Mouse (Mus musculus): ENCODE results near the gene Plbd1.

The Plbd1 gene

DNA sequence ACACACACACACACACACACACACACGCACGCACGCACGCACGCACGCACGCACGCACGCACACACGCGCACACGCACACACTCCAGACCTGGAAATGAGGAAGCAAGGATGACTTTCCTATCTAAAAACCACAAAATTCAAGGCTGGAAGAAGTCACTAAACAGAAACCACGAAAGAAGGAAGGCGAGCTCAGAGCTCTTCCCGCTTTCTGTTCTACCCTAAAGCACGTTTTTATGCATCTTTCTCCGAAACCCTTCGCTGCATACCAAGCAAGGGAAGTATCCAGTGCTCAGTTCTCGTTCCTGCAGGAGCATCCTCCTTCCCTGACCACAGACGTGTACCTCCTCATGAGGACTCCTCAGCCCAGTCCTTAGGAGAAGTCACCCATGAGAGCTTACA lies 7.3 kb downstream of the Plbd1 start:
- ATAC-seq (ENCODE audit: insufficient number of reproducible peaks, low FRiP score, low TSS enrichment) = no peak

DNA sequence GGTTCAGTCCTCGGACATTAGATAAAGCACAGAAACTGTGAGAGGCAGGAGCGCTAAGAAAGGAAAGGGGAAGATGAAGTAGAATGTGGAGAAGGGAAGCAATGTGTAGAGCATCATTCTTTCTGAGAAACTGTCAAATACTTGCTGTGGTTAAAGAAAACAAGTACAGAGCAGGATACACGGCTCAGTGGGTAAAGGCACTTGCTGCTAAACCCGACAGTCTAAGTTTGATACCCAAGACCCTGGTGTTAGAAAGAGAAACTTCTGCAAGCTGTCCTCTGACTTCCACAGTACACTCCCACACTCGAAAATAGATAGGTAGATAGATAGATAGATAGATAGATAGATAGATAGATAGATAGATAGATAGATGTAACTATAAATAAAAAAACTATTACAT lies 8.4 kb downstream of the Plbd1 start:
- ATAC-seq (ENCODE audit: insufficient number of reproducible peaks, low FRiP score, low TSS enrichment) = no peak

DNA sequence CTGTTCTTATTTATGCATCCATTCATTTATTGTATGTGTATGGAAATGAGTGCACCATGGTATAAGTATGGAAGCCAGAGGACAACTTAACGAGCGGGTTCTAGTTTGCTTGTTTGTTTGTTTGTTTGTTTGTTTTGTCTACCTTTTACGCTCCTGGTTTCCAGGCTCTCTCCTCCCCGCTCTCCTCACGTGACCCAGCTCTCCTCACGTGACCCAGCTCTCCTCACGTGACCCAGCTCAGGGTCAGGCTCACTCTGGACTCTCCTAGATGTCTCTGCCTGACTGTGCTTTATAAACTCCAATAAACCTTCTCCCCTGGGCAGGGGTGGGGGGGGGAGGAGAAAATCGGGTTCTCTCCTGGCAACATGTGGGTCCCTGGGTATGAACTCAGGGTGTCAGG lies 11.1 kb downstream of the Plbd1 start:
- no peak for ATAC-seq (ENCODE audit: insufficient number of reproducible peaks, low FRiP score, low TSS enrichment)

DNA sequence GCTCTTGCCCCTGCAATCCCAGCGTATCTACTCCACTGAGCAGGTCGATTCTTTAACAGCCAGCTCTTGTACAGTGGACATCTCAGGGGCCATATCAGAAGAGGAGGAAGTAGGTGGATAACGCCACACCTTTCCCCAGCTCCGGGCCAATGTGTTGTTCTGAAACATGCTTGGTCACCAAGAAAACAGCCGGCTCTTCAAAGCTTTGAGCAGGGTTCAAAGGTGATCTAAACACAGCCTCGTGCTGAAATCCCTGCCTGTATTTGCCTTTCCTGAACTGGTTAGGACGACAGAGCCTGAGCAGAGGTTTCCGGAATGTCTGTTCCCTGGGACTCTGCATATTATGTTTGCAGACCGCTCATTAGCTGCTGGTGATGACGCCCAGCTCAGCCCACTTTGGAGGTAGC lies 14.3 kb downstream of the Plbd1 start:
- ATAC-seq (ENCODE audit: insufficient number of reproducible peaks, low FRiP score, low TSS enrichment) = no peak

DNA sequence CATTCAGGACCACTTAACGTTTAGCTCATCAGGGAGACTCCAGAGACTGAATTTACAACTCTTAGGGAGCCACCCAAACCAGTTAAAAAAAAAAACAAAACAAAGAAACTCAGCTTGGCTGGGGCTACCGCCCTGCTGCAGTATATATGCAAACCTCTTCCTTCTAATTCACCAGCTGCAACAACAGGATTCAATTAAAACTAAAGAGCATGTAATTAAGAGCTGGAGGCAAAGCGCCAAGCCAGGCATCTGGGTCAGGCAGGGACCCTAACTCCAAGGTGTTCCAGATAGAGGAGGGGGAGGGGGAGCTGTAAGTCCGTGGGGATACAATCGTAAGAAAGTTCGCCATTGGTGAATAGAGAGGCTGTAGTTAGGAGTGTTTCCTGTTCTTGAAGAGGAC lies 15.5 kb downstream of the Plbd1 start:
- no peak for ATAC-seq (ENCODE audit: insufficient number of reproducible peaks, low FRiP score, low TSS enrichment)

DNA sequence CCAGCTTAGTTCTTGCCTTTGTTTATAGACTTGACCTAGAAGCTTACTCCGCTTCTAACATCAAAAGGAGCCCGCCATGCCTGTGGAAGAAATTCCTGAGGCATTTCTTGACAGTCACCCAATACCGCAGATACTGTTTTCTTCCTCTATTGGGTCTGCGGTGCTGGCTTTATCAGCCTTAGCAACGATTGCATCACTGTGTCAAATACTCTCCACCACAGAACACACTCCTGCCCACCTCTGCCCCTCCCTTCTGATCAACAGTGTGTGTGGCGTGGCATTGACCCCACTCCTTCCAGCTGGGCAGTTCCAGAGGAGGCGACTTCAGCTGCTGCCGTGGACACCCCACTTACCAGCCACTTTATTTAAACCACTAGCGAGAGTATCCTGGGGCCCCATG lies 16.0 kb downstream of the Plbd1 start:
- no peak for ATAC-seq (ENCODE audit: insufficient number of reproducible peaks, low FRiP score, low TSS enrichment)

DNA sequence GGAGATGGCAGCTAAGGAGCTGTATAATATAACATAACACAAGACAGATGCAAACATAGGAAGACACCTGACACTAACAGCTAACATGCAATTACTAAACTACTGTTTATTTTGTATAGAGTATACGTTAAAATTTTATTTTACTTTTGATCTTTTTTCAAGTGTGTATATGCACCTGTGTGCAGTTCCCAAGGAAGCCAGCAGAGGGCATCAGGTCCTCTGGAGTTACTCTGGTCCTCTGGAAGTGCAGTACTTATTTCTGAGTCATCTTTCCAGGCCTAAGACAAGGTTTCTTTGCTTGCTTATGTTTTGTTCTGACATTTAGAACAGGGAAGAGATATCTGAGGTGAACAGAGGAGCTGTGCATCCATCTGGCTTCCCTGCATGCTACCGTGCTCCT lies 17.6 kb downstream of the Plbd1 start:
- ATAC-seq (ENCODE audit: insufficient number of reproducible peaks, low FRiP score, low TSS enrichment) = no peak

DNA sequence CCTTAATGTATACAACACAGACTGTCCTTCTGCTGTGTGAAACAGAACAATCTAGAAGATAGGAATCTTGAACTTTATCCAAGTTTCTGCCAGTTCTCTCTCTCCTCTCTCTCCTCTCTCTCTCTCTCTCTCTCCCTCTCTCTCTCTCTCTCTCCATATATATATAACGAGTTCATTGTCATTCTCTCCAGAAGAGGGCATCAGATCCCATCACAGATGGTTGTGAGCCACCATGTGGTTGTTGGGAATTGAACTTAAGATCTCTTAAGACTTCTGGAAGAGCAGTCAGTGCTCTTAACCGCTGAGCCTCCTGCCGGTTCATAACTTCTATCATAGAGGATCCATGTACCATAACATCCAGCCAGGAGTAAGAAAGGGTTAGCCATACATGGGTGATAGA lies 26.7 kb downstream of the Plbd1 start:
- no peak for ATAC-seq (ENCODE audit: insufficient number of reproducible peaks, low FRiP score, low TSS enrichment)

DNA sequence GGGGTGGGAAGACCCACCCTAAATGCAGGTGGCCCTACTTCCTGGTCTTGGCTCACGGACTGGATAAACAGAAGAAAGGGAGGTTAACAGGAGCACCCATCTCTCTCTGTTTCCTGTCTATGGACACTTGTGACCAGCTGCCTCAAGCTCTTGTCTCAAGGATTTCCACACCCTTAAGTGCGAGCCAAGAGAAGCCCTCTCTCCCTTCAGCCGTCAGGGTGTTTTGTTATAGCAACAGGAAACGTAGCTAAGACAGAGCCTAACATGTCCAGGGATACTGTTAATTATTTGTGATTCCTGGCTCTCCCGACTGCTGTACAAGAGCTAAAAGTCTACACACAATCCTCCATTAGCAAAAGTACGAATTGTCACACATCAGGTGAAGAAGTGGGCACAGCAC lies 28.0 kb downstream of the Plbd1 start:
- ATAC-seq (ENCODE audit: insufficient number of reproducible peaks, low FRiP score, low TSS enrichment) = no peak

DNA sequence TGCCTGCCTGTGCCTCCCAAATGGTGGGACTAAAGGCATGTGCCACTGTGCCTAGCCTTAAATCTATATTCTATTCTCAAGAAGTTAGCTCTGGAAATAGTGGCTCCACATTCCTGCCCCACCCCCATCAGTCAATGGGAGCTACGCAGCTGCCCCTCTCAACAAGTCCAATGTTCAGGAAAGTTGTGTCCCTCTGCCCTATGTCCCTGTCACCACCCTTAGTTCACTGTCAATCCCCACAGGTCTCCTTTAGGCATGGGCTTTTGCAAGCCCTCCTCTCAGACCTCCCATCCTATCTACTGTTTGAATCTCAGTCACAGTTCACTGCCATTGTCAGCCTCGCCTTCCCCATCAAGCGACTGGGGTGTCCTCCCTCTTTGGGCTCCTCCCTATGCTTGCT lies 28.6 kb downstream of the Plbd1 start:
- ATAC-seq (ENCODE audit: insufficient number of reproducible peaks, low FRiP score, low TSS enrichment) = no peak

DNA sequence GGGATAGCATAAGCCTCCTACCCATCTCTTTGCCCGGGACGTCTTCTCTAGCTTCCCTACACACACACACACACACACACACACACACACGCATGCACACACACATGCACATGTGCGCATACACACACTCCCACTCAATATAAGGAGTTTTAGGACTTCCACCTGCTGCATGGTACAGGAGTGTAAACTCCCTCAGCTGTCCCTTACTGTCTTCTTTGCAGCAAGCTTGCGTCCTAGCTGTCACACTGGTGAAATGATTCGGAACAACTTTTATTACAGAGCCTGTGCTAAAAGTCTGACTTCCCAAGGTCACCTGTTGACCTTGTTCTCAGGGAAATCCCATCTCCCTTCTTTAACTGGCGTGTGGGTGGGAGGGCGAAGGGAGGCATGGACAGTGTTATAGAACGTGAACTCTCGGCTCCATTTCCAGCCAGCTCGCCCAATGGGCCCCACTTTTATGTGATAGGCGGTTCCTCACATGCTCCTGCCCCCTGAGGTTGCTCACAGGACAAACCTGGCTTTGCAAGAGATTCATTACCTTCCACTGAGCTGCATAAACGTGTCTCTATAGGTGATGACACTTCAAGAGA lies 29.7 kb downstream of the Plbd1 start:
- no peak for ATAC-seq (ENCODE audit: insufficient number of reproducible peaks, low FRiP score, low TSS enrichment)

DNA sequence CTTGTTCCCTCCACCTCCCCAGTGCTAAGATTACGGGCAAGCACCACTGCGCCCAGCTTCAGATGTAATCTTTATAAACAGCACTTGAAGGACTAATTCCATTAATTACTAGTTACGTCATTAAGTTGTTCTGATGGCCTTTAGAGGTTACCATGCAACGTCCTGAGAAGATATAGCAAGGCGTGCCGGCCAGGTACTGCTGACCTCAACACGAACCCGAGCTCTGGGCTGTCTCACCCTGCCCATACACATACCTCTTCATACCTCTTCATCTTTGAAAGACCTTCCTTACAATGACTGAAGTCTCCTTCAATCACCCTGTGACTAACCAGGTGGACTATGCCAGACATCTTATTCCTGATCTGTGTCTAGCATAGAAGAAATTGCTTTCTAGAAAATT lies 30.2 kb downstream of the Plbd1 start:
- no peak for ATAC-seq (ENCODE audit: insufficient number of reproducible peaks, low FRiP score, low TSS enrichment)

DNA sequence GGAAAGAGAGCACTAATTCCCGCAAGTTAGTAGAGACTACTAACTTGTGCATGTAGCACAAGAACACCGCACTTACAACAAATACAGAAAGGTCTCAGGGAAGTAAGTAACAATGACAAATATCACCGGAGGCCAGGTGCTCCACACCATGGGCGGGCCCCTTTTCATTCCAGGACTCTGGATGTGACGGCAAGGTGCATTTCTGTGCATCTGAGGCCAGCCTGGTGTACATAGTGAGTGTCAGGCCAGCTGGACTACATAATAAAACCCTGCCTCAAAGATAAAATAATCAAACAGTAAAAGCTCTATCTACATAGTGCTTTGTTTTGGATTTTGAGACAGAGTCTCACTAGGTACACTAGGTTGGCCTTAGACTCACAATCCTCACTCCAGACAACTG lies 32.1 kb downstream of the Plbd1 start:
- no peak for ATAC-seq (ENCODE audit: insufficient number of reproducible peaks, low FRiP score, low TSS enrichment)

DNA sequence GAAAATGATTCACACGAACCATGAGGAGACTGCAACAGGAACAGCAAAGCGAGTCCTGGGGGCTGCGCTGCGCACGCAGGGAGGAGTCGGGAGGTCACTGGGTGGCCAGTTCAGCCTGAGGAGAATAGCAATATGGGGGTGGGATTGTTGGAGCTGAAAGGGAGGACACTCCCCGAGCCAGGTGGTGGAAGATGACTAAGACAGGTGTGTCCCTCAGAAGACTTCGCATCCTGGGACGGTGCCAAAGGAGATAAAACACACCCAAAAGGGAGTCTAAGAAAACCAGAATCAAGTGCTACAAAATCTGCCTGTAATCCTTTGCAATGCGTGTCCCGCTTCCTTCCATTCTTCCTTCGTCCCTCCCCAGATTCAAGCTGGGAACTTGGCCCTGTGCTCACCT lies 36.3 kb downstream of the Plbd1 start:
- ATAC-seq (ENCODE audit: insufficient number of reproducible peaks, low FRiP score, low TSS enrichment) = no peak

DNA sequence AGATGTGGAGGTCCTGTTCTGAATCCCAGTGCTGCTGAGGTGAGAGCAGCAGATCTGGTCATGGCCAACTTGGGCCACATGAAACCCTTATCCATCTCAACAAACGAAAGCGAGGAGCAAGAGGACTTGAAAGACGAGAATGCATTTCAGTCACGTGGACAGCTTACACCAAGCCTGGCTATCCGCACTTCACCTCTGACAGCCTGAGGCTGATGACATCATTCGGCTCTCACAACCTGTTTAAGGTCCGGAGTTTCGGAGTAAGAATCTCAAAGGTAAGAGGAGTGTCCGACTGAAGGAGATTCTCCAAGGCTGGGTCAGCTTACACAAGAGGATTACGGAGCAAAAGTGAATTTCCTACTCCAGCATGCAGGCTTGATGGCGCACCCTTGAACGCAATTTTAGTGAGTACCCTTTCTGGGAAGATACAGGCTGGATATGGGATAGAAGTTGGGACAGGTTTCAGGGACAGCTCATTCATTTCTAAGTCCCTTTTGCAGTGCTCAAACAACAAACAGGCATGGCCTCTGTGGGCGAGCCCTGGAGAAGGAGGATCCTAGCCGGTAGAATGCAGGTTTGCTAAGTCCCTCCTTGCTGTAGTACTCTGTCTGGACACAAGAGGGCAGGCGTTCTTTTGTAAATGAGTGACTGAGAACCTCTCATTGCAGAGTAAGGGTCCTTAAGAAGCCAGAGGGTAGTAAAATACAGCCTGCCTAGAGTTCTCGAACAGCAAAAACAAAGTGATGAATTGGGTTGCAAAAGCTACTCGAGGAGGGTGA lies 41.2 kb downstream of the Plbd1 start:
- no peak for ATAC-seq (ENCODE audit: insufficient number of reproducible peaks, low FRiP score, low TSS enrichment)

DNA sequence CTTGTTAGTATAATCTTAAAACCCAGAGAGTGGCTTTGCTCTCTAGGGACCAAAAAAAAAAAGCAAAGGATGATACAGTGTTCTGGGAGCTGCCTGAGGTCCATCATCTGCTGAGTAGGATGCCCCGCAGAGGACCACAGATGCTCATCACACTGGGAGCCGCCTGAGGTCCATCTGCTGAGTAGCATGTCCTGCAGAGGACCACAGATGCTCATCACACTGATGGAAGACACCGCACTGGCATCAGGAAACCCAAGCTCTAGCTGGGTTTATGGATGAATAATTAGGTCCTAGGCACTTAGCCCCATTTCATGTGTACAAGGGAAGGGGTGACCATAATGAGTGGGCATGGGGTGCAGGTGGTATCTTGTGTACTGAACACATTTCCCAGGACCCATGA lies 47.6 kb downstream of the Plbd1 start:
- ATAC-seq (ENCODE audit: insufficient number of reproducible peaks, low FRiP score, low TSS enrichment) = peak; percentile 91

DNA sequence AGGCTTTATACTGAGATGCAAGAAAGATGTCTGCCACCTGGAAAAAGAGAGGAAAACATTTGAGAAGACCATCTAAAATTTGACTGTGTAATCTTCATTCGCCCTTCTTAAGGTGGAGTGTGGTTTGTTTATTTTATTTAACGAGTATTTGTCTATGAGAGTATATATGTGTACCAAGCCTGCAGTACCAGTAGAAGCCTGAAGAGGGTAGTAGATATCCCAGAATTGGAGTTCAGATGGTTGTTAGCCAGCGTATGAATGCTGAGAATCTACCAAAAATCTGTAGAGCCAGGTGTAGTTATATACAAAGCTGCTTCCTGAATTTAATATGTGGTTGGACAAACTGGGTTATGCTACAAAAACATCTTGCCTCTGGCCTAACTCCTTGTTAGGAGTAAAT lies 49.4 kb downstream of the Plbd1 start:
- no peak for ATAC-seq (ENCODE audit: insufficient number of reproducible peaks, low FRiP score, low TSS enrichment)

DNA sequence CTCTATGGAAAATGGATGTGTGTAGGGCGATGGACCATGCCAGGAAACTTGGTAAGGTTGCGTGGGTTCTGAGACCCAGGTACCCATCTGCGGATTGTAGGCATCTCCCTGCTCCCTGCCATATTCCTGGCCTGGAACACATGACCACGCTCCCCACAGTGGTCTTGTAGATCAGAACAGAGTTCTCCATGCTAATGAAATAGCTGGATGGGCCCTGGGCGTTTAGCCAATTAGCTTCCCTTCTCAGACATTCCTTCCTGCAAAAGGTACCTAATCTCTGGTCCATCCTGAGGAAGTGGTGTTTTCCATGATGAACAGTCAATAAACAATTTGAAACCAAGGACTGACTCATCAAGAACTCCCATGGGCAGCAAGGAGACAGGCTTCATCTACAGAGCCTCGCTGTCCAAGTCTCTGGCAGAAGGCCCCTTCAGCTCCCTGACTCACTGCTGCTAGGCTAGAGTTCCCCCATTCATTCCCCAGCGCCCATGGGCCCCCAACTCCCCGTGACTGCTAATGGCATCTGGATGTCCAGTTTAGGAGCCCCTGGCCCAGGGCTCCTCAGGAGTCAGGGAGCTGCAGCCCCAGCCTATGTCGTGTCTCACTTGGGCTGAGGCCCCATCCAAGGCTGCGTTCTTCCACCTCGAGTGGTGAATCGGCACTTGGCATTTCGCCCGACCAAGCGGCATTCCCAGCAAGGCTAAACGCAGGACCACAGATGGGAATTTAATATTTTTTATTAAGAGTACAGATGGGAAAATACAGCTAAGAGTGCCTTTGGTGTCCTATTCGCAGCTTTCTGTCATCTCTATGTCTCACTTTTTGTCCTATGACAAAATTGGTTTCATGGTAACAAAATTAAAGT lies 50.1 kb downstream of the Plbd1 start:
- ATAC-seq (ENCODE audit: insufficient number of reproducible peaks, low FRiP score, low TSS enrichment) = no peak

DNA sequence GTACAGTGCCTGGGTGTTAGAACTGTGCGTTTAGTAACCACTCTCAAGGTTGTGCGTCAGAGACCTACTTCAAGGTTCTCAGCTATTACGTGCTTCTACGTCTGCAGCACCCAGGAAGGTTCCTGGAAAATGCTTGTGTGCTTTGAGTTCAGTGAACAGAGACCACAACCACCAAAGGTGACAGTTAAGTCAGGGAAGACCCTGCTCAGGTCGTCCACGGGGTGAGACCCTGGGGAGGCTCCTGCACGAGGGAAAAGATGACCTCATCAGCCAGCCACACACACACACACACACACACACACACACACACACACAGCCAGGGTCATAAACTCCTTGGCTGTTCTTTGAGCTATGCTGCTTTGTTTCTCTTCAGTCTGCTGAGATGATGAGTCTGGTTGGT lies 59.1 kb downstream of the Plbd1 start:
- ATAC-seq (ENCODE audit: insufficient number of reproducible peaks, low FRiP score, low TSS enrichment) = no peak

DNA sequence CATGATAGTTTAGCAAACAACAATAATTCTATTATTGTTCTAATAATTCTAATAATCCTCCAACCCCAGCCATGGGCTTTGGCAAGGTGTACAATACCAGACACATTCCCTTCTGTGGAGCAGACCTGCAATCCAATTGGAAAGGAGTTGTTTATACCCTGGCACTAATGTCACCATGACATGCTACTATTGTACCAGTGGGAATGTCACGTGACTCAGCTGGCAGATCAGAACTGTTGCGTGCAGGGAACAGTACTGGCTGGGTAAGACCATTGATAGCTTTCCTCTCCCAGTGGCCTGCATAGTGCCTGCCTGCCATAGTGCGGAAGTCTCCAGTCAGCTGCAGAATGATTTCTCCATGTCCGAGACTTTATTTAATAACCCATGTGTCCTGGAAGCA lies 67.2 kb downstream of the Plbd1 start:
- ATAC-seq (ENCODE audit: insufficient number of reproducible peaks, low FRiP score, low TSS enrichment) = no peak

DNA sequence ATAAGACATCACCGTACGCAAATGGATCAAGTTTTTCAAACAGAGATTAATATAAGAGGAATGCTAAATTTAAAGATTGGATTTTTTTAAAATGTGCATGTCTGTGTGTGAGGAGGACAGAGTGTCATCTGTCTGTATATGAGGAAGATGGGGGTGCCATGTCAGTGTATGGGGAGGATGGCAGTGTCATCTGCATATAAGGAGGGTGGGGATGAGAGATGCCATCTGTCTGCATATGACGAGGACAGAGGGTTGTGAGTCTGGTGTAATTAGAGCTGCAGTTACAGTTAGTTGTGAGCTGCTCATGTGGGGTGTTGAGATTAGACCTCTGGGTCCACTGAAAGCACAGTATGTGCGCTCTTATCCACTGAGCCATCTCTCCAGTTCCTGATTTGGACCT lies 71.0 kb downstream of the Plbd1 start:
- ATAC-seq (ENCODE audit: insufficient number of reproducible peaks, low FRiP score, low TSS enrichment) = no peak

DNA sequence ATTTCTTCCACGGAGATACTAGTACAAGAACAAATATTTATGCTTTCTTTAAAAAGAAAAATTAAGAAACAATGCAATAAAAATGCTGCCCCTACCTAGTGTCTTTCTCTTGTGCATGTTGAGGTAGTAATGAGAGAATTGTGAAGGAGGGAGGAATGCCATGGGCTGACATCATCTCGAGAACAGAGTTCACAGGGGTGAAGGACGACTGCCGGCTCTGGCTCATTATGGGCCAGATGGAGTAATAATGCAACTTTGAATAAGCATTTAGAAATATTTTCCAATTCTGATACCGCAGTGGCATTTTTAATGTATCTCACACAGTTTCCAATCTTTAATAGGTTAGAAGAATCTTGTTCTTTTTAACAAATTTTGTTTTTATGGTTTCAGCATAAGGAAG lies 95.7 kb downstream of the Plbd1 start:
- no peak for ATAC-seq (ENCODE audit: insufficient number of reproducible peaks, low FRiP score, low TSS enrichment)
